Mouse (Mus musculus): ENCODE data around the gene B4galnt3.

DNA sequence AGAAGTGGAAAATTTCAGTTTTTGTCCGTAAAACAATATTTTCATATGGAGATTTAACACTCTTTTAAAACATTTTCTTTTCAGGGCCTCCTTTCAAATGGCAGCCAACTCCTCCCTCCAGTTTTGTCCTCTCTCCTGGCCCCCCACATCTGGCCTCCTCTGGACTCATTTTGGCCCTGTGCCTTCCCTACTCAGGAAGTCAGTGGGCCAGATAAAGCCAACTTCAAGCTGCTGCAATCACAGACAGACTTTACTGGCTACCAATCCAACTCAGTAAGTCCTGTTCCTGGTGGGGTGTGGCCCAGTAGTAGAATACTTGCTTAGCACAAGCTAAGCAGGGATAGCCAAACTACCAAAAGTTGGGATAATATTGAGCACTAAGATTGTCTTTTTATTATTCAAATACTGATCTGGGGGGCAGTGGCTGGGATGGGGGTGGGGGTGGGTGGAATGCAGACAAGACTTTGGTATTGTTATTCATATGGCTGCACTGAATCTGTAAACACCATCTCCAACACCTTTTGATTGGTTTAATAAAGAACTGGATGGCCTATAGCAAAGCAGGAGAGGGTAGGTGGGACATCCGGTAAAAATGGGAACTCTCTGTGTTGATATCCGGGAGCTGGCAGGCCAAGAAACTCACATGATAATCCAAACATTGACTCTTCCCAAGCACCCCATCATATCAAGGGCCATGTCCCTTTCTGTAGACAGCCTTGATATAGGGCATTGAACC lies 12.7 kb upstream of the B4galnt3 start:
- no peak for TF ChIP-seq CTCF (IDR thresholded peaks at IDR 0.05; ENCODE audit: low read depth, low read length)
- TF ChIP-seq POLR2A (IDR thresholded peaks at IDR 0.05; ENCODE audit: borderline replicate concordance, low read depth, low read length), result no peak
